Mouse (Mus musculus) CH12.LX (cell line): ENCODE measurements around the gene Ctbp2. TPM values are rescaled to one million over a fixed set of nuclear protein-coding genes. Genes with fewer than 3 reads are reported as not detected.

Source experiments
- DNase-seq: peaks from one replicate; pipeline ENCODE4 v3.0.0-alpha.2; 2013; ENCODE audit errors: extremely low read depth
- H3K27ac ChIP-seq: 2 replicates; pipeline ENCODE4 v1.5.1; 2012; ENCODE audit warnings: low read depth, mild to moderate bottlenecking, control low read depth, moderate library complexity; ENCODE audit not compliant: insufficient read depth
- H3K27me3 ChIP-seq: replicated peaks from 2 replicates; pipeline ENCODE3; 2012; ENCODE audit warnings: inconsistent platforms
- H3K36me3 ChIP-seq, 2 experiments: replicated peaks in 1 of 2; 2 replicates each; pipeline versions ENCODE3 to v1.6.1; 2012; ENCODE audit warnings: inconsistent platforms in 1 of 2, low read length in 1 of 2, mild to moderate bottlenecking in 1 of 2, mixed read lengths in 1 of 2, moderate library complexity in 1 of 2; ENCODE audit not compliant: control insufficient read depth in 1 of 2, insufficient read depth in 1 of 2
- H3K4me1 ChIP-seq, 2 experiments: 2 replicates each; pipeline ENCODE4 v1.6.1; 2012; ENCODE audit warnings: inconsistent platforms in 1 of 2, moderate library complexity in 1 of 2; ENCODE audit not compliant: insufficient read depth in 2 of 2, control insufficient read depth in 1 of 2
- H3K4me2 ChIP-seq: 2 replicates; pipeline ENCODE4 v1.6.1; 2012; ENCODE audit warnings: low read depth, mild to moderate bottlenecking, control low read depth; ENCODE audit not compliant: poor library complexity, insufficient read depth, severe bottlenecking
- H3K4me3 ChIP-seq, 3 experiments: fragments of 150-350 bp in 1 of 3; sonication (generic) in 1 of 3; replicated peaks in 1 of 3; 2 replicates each; pipeline versions ENCODE3 to v1.5.1; 2011 to 2012; ENCODE audit warnings: low read depth in 2 of 3, low read length in 2 of 3, mild to moderate bottlenecking in 2 of 3, moderate library complexity in 2 of 3, control low read depth in 1 of 3, improper control_type of control experiment in 1 of 3, inconsistent platforms in 1 of 3, mixed read lengths in 1 of 3; ENCODE audit not compliant: poor library complexity in 1 of 3
- H3K79me2 ChIP-seq: replicated peaks from 2 replicates; pipeline ENCODE4 v1.6.1; 2012; ENCODE audit warnings: mild to moderate bottlenecking, moderate library complexity; ENCODE audit not compliant: control insufficient read depth, poor library complexity, insufficient read depth, severe bottlenecking; ENCODE audit errors: extremely low read depth
- H3K9ac ChIP-seq: 2 replicates; pipeline ENCODE4 v1.6.1; 2012; ENCODE audit warnings: low read depth, mild to moderate bottlenecking, control low read depth, moderate library complexity; ENCODE audit not compliant: insufficient read depth
- H3K9me3 ChIP-seq: replicated peaks from 2 replicates; pipeline ENCODE3; 2012; ENCODE audit warnings: low read length, inconsistent platforms, mixed read lengths
- CHD2 ChIP-seq: IDR thresholded peaks from 2 replicates; pipeline ENCODE4 v1.6.1; 2011; ENCODE audit warnings: low read length, improper control_type of control experiment
- EP300 ChIP-seq: IDR thresholded peaks from 2 replicates; pipeline ENCODE4 v1.6.1; 2011; ENCODE audit warnings: low read length, improper control_type of control experiment
- ETS1 ChIP-seq: conservative IDR thresholded peaks from 2 replicates; pipeline ENCODE4 v1.6.1; 2012; ENCODE audit warnings: low read depth, mild to moderate bottlenecking, inconsistent platforms, low read length, improper control_type of control experiment, moderate library complexity
- GABPA ChIP-seq: IDR thresholded peaks from 2 replicates; pipeline ENCODE4 v1.6.1; 2012; ENCODE audit warnings: low read depth, low read length, improper control_type of control experiment, inconsistent platforms; ENCODE audit not compliant: insufficient replicate concordance
- IRF4 ChIP-seq: IDR thresholded peaks from 2 replicates; pipeline ENCODE4 v1.6.1; 2014; ENCODE audit warnings: low read depth, mild to moderate bottlenecking, inconsistent platforms, low read length, improper control_type of control experiment
- JUN ChIP-seq: IDR thresholded peaks from 2 replicates; pipeline ENCODE4 v1.6.1; 2011; ENCODE audit warnings: low read depth, mild to moderate bottlenecking, low read length, improper control_type of control experiment, moderate library complexity; ENCODE audit not compliant: insufficient read depth
- MAX ChIP-seq: IDR thresholded peaks from 2 replicates; pipeline ENCODE4 v1.6.1; 2011; ENCODE audit warnings: low read length, improper control_type of control experiment
- MAZ ChIP-seq: IDR thresholded peaks from 2 replicates; pipeline ENCODE4 v1.6.1; 2012; ENCODE audit warnings: low read depth, mild to moderate bottlenecking, inconsistent platforms, low read length, improper control_type of control experiment, moderate library complexity
- MEF2A ChIP-seq: IDR thresholded peaks from 2 replicates; pipeline ENCODE4 v1.6.1; 2014; ENCODE audit warnings: low read depth, mild to moderate bottlenecking, inconsistent platforms, low read length, improper control_type of control experiment, borderline replicate concordance
- PAX5 ChIP-seq: IDR thresholded peaks from 2 replicates; pipeline ENCODE4 v1.6.1; 2012; ENCODE audit warnings: low read length, inconsistent platforms, mixed read lengths
- POLR2A ChIP-seq: IDR thresholded peaks from 2 replicates; pipeline ENCODE4 v1.6.1; 2011; ENCODE audit warnings: low read depth, mild to moderate bottlenecking, improper control_type of control experiment, low read length
- RAD21 ChIP-seq: IDR thresholded peaks from 2 replicates; pipeline ENCODE4 v1.6.1; 2011; ENCODE audit warnings: low read depth, mild to moderate bottlenecking, low read length, improper control_type of control experiment, moderate library complexity
- SIN3A ChIP-seq: IDR thresholded peaks from 2 replicates; pipeline ENCODE4 v1.6.1; 2012; ENCODE audit warnings: low read length, improper control_type of control experiment, inconsistent platforms
- SMC3 ChIP-seq: IDR thresholded peaks from 2 replicates; pipeline ENCODE4 v1.6.1; 2011; ENCODE audit warnings: low read depth, low read length, improper control_type of control experiment
- TCF12 ChIP-seq: IDR thresholded peaks from 2 replicates; pipeline ENCODE4 v1.6.1; 2014; ENCODE audit warnings: low read depth, mild to moderate bottlenecking, inconsistent platforms, low read length, improper control_type of control experiment
- UBTF ChIP-seq: IDR thresholded peaks from 2 replicates; pipeline ENCODE4 v1.6.1; 2012; ENCODE audit warnings: low read depth, mild to moderate bottlenecking, inconsistent platforms, low read length, improper control_type of control experiment, moderate library complexity
- USF1 ChIP-seq: IDR thresholded peaks from 2 replicates; pipeline ENCODE4 v1.6.1; 2014; ENCODE audit warnings: low read depth, mild to moderate bottlenecking, inconsistent platforms, low read length, improper control_type of control experiment
- ZC3H11A ChIP-seq: IDR thresholded peaks from 2 replicates; pipeline ENCODE4 v1.6.1; 2012; ENCODE audit warnings: low read depth, mild to moderate bottlenecking, inconsistent platforms, low read length, improper control_type of control experiment
- ZKSCAN1 ChIP-seq: IDR thresholded peaks from 2 replicates; pipeline ENCODE4 v1.6.1; 2012; ENCODE audit warnings: low read depth, inconsistent platforms, low read length, improper control_type of control experiment, borderline replicate concordance
- dilution Hi-C: fragments of 300-500 bp; cut with MboI; formaldehyde crosslinking; loops from 2 replicates; pipeline ENCODE4 v1.14.3; 2020; ENCODE audit warnings: low sequenced_read_pairs; ENCODE audit not compliant: extremely low pct_unique_long_range_greater_than_20kb, extremely low pct_ligation_motif_present
- in situ Hi-C: fragments of 300-500 bp; cut with MboI; formaldehyde crosslinking; loops from 3 replicates; pipeline ENCODE4 v1.14.3; 2019; ENCODE audit warnings: low sequenced_read_pairs, low pct_ligation_motif_present, low pct_unique_long_range_greater_than_20kb, mixed read lengths
- polyA plus RNA-seq: library from polyadenylated mRNA; unstranded; fragments of >175 nt; gene quantifications from 2 replicates; pipeline ENCODE4 v1.2.1, GENCODE M21; 2012; ENCODE audit warnings: low read depth; ENCODE audit not compliant: insufficient read length
- total RNA-seq, 2 experiments: library from RNA; depleted of rRNA; stranded (reverse); fragments of 300-350 nt in 1 of 2; fragments of >200 nt in 1 of 2; gene quantifications; 2 replicates each; pipeline ENCODE4 v1.2.3; 2012 to 2014

Gene Ctbp2
- total and polyA plus RNA-seq, 3 experiments: 0.59 to 1.1 (median 0.68) TPM

GRCm38 (mm10) chr7:133044721-133045120 is 79.4 kb downstream of the Ctbp2 start:
- in situ Hi-C loops: loop anchor here (25.0 kb wide), 1 partner anchor 568 kb away; the partner anchor contains the start of gene Tex36
- no peak overlapping the region for H3K9ac ChIP-seq
- H3K4me3 ChIP-seq: no peak overlapping the region
- H3K36me3 ChIP-seq: no peaks in the 10 kb centered on the region
- H3K4me2 ChIP-seq: no peak overlapping the region
- no peak for DNase-seq
- H3K79me2 ChIP-seq: no peaks in the 10 kb centered on the region
- no peaks in the 10 kb centered on the region for H3K9me3 ChIP-seq
- TF ChIP-seq ZC3H11A: no peak
- TF ChIP-seq IRF4: no peak
- no peak for TF ChIP-seq UBTF
- no peak for TF ChIP-seq POLR2A
- TF ChIP-seq MAX: no peak
- TF ChIP-seq, all 38 proteins: peak for 0
- Histone ChIP-seq H3K27me3 (peaks cover 66% of the 10 kb centered on the region), H3K27ac (no peak overlapping the region), H3K4me1 (peaks cover 2 to 12% of the 10 kb centered on the region in 2 experiments; a peak in 2 of 4 replicates)
- dilution Hi-C loops: no loop called here

- H3K4me1 ChIP-seq: no peaks in the 10 kb centered on the region
- H3K27me3 ChIP-seq: peaks cover 82% of the 10 kb centered on the region
- DNase-seq: no peak
- no peak overlapping the region for H3K4me3 ChIP-seq
- TF ChIP-seq ZKSCAN1 (no peak), JUN (no peak), SMC3 (no peak), GABPA (no peak), SIN3A (no peak), USF1 (no peak), MEF2A (no peak), RAD21 (no peak), EP300 (no peak), TCF12 (no peak), MAZ (no peak), ETS1 (no peak), MAX (no peak), CHD2 (no peak), PAX5 (no peak)
- dilution Hi-C loops: no loop called here
- no peaks in the 10 kb centered on the region for H3K36me3 ChIP-seq
- no peak overlapping the region for H3K27ac ChIP-seq
- in situ Hi-C loops: loop anchor here (25.0 kb wide), 1 partner anchor 571 kb away; the partner anchor contains the start of gene Tex36
- H3K9ac ChIP-seq: no peak overlapping the region
- H3K79me2 ChIP-seq: no peaks in the 10 kb centered on the region
- no peak overlapping the region for H3K4me2 ChIP-seq
- no peaks in the 10 kb centered on the region for H3K9me3 ChIP-seq
These were observed 82.4 kb downstream of the Ctbp2 start for GRCm38 (mm10) chr7:133041784-133042183.
